In genomic region chr4:120747941-120748866, GRCm38 (mm10) we compare ENCODE assay signal across 8 mouse cellular contexts. TPM values are rescaled to one million over a fixed set of nuclear protein-coding genes. Genes with fewer than 3 reads are reported as not detected.
DNase-seq lines count a peak whose midpoint lies in the region; ATAC-seq lines count a peak whose summit lies in the region.

Kcnq4 (minus strand) TSS chr4:120748612.

- no peak for DNase-seq in heart, postnatal 10 days
- no peak for DNase-seq in frontal cortex, postnatal 10 days (ENCODE audit: low spot score in 2 of 2)

- H3K4me1 ChIP-seq in heart, embryonic 14.5 days (ENCODE audit: control insufficient read depth in 2 of 2, insufficient read depth in 2 of 2, low read length in 2 of 2), result peaks cover 4 to 5% of the 10 kb centered on the region in 2 experiments; a peak in 2 of 4 replicates
- peaks cover 23% of the 10 kb centered on the region for H3K4me1 ChIP-seq in hindbrain, embryonic 12.5 days
- H3K4me1 ChIP-seq in midbrain, embryonic 15.5 days, result peaks cover 13% of the 10 kb centered on the region

- H3K9me3 ChIP-seq in heart, embryonic 14.5 days (ENCODE audit: control insufficient read depth, low read length), result no peaks in the 10 kb centered on the region
- no peaks in the 10 kb centered on the region for H3K9me3 ChIP-seq in hindbrain, embryonic 12.5 days (replicated peaks)
- no peaks in the 10 kb centered on the region for H3K9me3 ChIP-seq in midbrain, embryonic 15.5 days

- H3K9ac ChIP-seq in heart, embryonic 14.5 days (ENCODE audit: low read length), result peak within 1 kb of the TSS; percentile 69
- peak within 1 kb of the TSS; percentile 75 for H3K9ac ChIP-seq in hindbrain, embryonic 12.5 days
- peak within 1 kb of the TSS; percentile 37 for H3K9ac ChIP-seq in midbrain, embryonic 15.5 days

- peak within 1 kb of the TSS; percentile 100 for H3K4me2 ChIP-seq in heart, embryonic 14.5 days (ENCODE audit: low read length)
- peak within 1 kb of the TSS; percentile 100 for H3K4me2 ChIP-seq in hindbrain, embryonic 12.5 days (replicated peaks)
- H3K4me2 ChIP-seq in midbrain, embryonic 15.5 days, result peak within 1 kb of the TSS; percentile 97

- WGBS in heart, embryonic 14.5 days, result 4% methylated on average over 39 of the region's 42 CpGs
- WGBS in hindbrain, embryonic 12.5 days, result 2% methylated on average over 41 of the region's 42 CpGs
- 2% methylated on average over 42 of the region's 42 CpGs for WGBS in midbrain, embryonic 15.5 days

- H3K27ac ChIP-seq in heart, embryonic 14.5 days (replicated peaks in 1 of 2; ENCODE audit: control insufficient read depth in 1 of 2, insufficient read depth in 1 of 2, low read depth in 2 of 2, low read length in 2 of 2), result no peak within 1 kb of the TSS
- no peak within 1 kb of the TSS for H3K27ac ChIP-seq in hindbrain, embryonic 12.5 days
- H3K27ac ChIP-seq in midbrain, embryonic 15.5 days, result no peak within 1 kb of the TSS

- no peak for ATAC-seq in heart, embryonic 14.5 days (ENCODE audit: insufficient number of reproducible peaks, insufficient read depth, low FRiP score, low read depth)
- ATAC-seq in common myeloid progenitor, adult 5-6 weeks (replicated peaks; ENCODE audit: low read depth, poor library complexity, severe bottlenecking), result peak; percentile 17; the same call in 1 of the 2 replicates
- ATAC-seq in hindbrain, embryonic 12.5 days (ENCODE audit: low FRiP score), result no peak
- no peak for ATAC-seq in midbrain, embryonic 15.5 days (replicated peaks)
- no peak for ATAC-seq in granulocyte monocyte progenitor cell, adult 5-6 weeks (replicated peaks; ENCODE audit: poor library complexity, severe bottlenecking)
- no peak for ATAC-seq in megakaryocyte-erythroid progenitor cell, adult 5-6 weeks (replicated peaks; ENCODE audit: low FRiP score, low TSS enrichment, poor library complexity, severe bottlenecking)

- peaks cover 62% of the 10 kb centered on the region for H3K27me3 ChIP-seq in heart, embryonic 14.5 days (ENCODE audit: control insufficient read depth, insufficient read depth, low read length)
- peaks cover 59% of the 10 kb centered on the region for H3K27me3 ChIP-seq in hindbrain, embryonic 12.5 days
- H3K27me3 ChIP-seq in midbrain, embryonic 15.5 days (replicated peaks), result peaks cover 45% of the 10 kb centered on the region

- H3K4me3 ChIP-seq in heart, embryonic 14.5 days (ENCODE audit: control insufficient read depth in 1 of 2, insufficient read depth in 1 of 2, low read depth in 1 of 2, low read length in 2 of 2), result peak within 1 kb of the TSS; percentile 52 to 66
- H3K4me3 ChIP-seq in hindbrain, embryonic 12.5 days, result peak within 1 kb of the TSS; percentile 75
- H3K4me3 ChIP-seq in midbrain, embryonic 15.5 days, result peak within 1 kb of the TSS; percentile 53

- intact Hi-C loops in heart, postnatal 10 days (cut with DNase I), result loop anchor here (5.0 kb wide), 1 partner anchor 66 kb away; no protein-coding TSS in a partner anchor

- no peaks in the 10 kb centered on the region for H3K36me3 ChIP-seq in heart, embryonic 14.5 days (ENCODE audit: control insufficient read depth, insufficient read depth, low read length)
- no peaks in the 10 kb centered on the region for H3K36me3 ChIP-seq in hindbrain, embryonic 12.5 days
- no peaks in the 10 kb centered on the region for H3K36me3 ChIP-seq in midbrain, embryonic 15.5 days (replicated peaks)

RNA-seq across cellular contexts. Expression of gene Kcnq4, which starts in this region (rescaled TPM):
- polyA plus RNA-seq in heart, embryonic 14.5 days (2014; fragmentation: Nextera tagmentation; extraction: Ambion mirVana), result 0.24 and 0.54 TPM in 2 replicates
- total RNA-seq in heart, postnatal 10 days (2021), result 1 to 10 TPM; 3.3 to 3.5 TPM
- not detected in 2 replicates for total RNA-seq in common myeloid progenitor, adult 5-6 weeks (2017)
- polyA plus RNA-seq in hindbrain, embryonic 12.5 days (2016; fragmentation: Nextera tagmentation; extraction: Ambion mirVana), result 5.0 and 5.7 TPM in 2 replicates
- 4.5 and 4.9 TPM in 2 replicates for polyA plus RNA-seq in midbrain, embryonic 15.5 days (2015; fragmentation: Nextera tagmentation; extraction: Ambion mirVana)
- 0.96 TPM in 1 of 2 replicates, not detected in the other for total RNA-seq in granulocyte monocyte progenitor cell, adult 5-6 weeks (2014; fragmentation: Nextera tagmentation)
- total RNA-seq in granulocyte monocyte progenitor cell, adult 5-6 weeks (2017), result not detected in 2 replicates
- total RNA-seq in megakaryocyte-erythroid progenitor cell, adult 5-6 weeks (2014; fragmentation: Nextera tagmentation), result not detected in 2 replicates
- total RNA-seq in megakaryocyte-erythroid progenitor cell, adult 5-6 weeks (2017), result not detected in 2 replicates

Comparison
In these comparisons a context has a peak if more than half of its experiments do, and no peak if none do; other contexts are left out.
1. Peak in ATAC-seq in common myeloid progenitor, adult 5-6 weeks; RNA of the gene not detected or under 1 TPM.